Mouse (Mus musculus): ENCODE results near the gene Zbtb8b.

DNA sequence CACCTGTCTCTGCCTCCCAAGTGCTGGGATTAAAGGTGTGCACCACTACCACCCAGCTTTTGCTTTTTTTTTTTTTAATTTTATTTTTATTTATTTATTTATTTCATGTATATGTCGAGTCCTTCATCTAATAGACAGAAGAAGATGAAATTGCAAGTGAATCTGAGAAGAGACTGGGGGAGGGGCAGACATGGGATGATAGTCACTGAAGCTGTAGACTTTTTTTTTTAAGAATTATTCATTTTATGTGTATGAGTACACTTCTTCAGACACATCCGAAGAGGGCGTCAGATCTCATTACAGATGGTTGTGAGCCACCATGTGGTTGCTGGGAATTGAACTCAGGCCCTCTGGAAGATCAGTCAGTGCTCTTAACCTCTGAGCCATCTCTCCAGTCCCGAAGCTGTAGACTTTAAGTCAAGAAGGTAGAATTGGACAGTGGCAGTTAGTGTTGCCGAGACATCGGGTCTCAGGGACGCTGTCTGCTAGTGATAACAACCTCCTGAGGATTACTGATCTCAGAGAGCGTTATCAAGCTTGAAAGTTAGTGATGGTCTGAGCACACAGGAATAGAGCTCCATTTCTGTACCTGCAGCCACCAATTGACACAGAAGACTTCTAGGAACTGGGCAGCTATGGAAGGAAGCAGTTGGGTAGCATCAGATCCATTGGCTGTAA, 54.2 kb downstream of the Zbtb8b start:
- TF ChIP-seq CTCF (IDR thresholded peaks at IDR 0.05; ENCODE audit: borderline replicate concordance, control insufficient read depth, extremely low read depth, insufficient read depth, low read length, poor library complexity) (no peak), POLR2A (IDR thresholded peaks at IDR 0.05; ENCODE audit: control insufficient read depth, extremely low read depth, insufficient read depth, low read length, poor library complexity) (no peak)
